Mouse (Mus musculus) thymus, adult 2 months (tissue): ENCODE results near the gene Sipa1l1.

ENCODE experiments used
- CTCF ChIP-seq: fragments of 200-500 bp; IDR thresholded peaks from 2 replicates; pipeline ENCODE4 v1.5.1; 2012; ENCODE audit warnings: mild to moderate bottlenecking, control low read depth, low read length, moderate library complexity, borderline replicate concordance; ENCODE audit not compliant: control insufficient read depth, poor library complexity, insufficient read depth; ENCODE audit errors: extremely low read depth
- POLR2A ChIP-seq: fragments of 200-500 bp; IDR thresholded peaks from 2 replicates; pipeline ENCODE4 v1.6.1; 2012; ENCODE audit warnings: mild to moderate bottlenecking, low read length, control low read depth, moderate library complexity; ENCODE audit not compliant: control insufficient read depth, poor library complexity, insufficient read depth; ENCODE audit errors: extremely low read depth

DNA sequence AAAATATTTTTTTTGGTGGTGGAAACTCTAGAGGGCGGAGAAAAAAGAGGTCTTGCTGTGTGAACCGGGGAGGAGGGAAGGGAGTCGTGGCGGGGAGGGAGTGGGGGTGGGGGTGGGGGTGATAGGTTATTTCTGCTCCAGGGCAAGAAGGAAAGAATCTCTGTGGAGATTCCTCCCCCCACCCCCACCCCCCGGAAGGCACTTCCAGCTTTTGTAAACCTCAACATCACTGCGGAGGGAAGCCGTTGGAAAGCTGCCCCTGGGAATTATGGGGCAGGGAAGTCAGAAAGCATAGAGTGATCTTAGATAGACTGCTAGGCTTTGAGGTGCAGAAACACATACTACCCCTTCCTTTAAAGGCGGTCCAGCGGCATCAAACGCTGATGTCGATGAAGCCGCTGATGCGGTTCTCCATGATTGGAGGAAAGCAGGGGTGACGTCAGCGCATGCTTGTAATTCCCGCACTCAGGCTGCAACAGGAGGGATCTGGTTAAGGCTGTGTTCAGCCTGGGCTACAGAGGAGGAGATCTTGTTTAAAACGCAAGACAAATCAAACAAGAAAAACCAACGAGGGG lies 301.3 kb downstream of the Sipa1l1 start:
- no peak for TF ChIP-seq POLR2A
- TF ChIP-seq CTCF = no peak
